Mouse (Mus musculus) small intestine, adult 2 months (tissue): ENCODE results near the gene Alkbh2.

Source experiments
- CTCF ChIP-seq: fragments of 200-500 bp; IDR thresholded peaks from 2 replicates; pipeline ENCODE4 v1.5.1; 2012; ENCODE audit warnings: low read depth, mild to moderate bottlenecking, control low read depth, inconsistent platforms, low read length, moderate library complexity, mixed read lengths; ENCODE audit not compliant: insufficient replicate concordance, insufficient read length; ENCODE audit errors: extremely low read depth
- POLR2A ChIP-seq: fragments of 200-500 bp; IDR thresholded peaks from 2 replicates; pipeline ENCODE4 v1.6.1; 2012; ENCODE audit warnings: low read depth, mild to moderate bottlenecking, control low read depth, inconsistent platforms, low read length, moderate library complexity

- TF ChIP-seq CTCF (peak; percentile 25; the same call in 1 of the 2 replicates), POLR2A (no peak)
These were observed 14.7 kb downstream of the Alkbh2 start for GRCm38 (mm10) chr5:114113334-114113733.
